In the genomic region with DNA sequence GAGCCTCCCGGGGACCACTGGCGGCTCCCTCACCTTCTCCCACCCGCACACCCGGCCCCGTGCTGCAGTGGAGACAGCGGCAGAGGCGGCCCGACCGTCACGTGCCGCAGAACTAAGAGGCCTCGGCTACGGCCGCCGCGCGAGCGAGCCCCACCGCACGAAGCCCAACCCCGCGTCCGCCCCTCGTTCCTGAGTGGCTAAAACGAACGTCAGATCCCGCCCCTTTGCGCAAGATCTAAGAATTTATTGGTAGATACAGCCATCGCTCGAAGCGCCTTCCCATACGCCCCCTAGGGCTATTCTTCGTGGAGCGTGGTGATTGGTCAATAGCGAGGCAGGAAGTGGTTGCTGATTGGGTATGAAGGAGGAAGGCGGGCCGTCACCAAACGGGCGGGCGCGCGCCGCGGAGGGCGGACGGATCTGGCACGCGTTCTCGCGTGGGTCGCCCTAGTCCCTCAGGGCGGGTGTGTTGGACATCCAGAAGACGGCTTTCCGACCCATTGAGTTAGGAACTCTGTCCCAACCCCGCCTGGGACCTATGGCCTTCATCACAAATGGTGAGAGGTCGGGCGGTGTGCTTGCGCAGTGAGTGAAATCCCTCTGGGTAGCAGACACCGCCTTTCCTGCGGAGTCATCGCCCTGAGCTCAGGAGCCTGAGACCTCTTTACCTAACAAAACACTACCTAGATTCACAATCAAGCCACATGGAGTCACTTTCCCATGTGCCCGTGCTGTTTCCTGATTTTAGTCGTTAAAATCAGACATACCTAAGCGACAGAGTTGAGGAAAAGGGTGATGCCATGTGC, we compare ENCODE assay signal across 7 mouse cellular contexts. TPM values are rescaled to one million over a fixed set of nuclear protein-coding genes. Genes with fewer than 3 reads are reported as not detected.
DNase-seq lines count a peak whose midpoint lies in the region; ATAC-seq lines count a peak whose summit lies in the region.

Canx (minus strand) TSS at position 178 of the 806 bp plus-strand sequence.

- peak within 1 kb of the TSS; percentile 91 for H3K4me3 ChIP-seq in embryonic facial prominence, embryonic 11.5 days (ENCODE audit: low read depth, low read length)
- H3K4me3 ChIP-seq in limb, embryonic 10.5 days = peak within 1 kb of the TSS; percentile 75
- H3K4me3 ChIP-seq in midbrain, embryonic 13.5 days (replicated peaks) = peak within 1 kb of the TSS; percentile 66

- peak within 1 kb of the TSS; percentile 96 for H3K9ac ChIP-seq in embryonic facial prominence, embryonic 11.5 days (replicated peaks; ENCODE audit: low read length)
- H3K9ac ChIP-seq in midbrain, embryonic 13.5 days (replicated peaks) = peak within 1 kb of the TSS; percentile 83

- peak; percentile 97 for ATAC-seq in embryonic facial prominence, embryonic 11.5 days (replicated peaks; ENCODE audit: insufficient number of reproducible peaks, low FRiP score, low TSS enrichment, low read depth)
- peak; percentile 95 for ATAC-seq in granulocyte monocyte progenitor cell, adult 5-6 weeks (replicated peaks; ENCODE audit: poor library complexity, severe bottlenecking)
- ATAC-seq in midbrain, embryonic 13.5 days = peak; percentile 99

- peak within 1 kb of the TSS; percentile 78 for H3K4me2 ChIP-seq in embryonic facial prominence, embryonic 11.5 days (ENCODE audit: low read depth, low read length)
- peak within 1 kb of the TSS; percentile 76 for H3K4me2 ChIP-seq in midbrain, embryonic 13.5 days (replicated peaks)

- no peaks in the 10 kb centered on the region for H3K4me1 ChIP-seq in embryonic facial prominence, embryonic 11.5 days (ENCODE audit: control insufficient read depth, insufficient read depth, low read length)
- H3K4me1 ChIP-seq in limb, embryonic 10.5 days = peaks cover 22% of the 10 kb centered on the region
- H3K4me1 ChIP-seq in midbrain, embryonic 13.5 days (replicated peaks) = peaks cover 38% of the 10 kb centered on the region

- no peaks in the 10 kb centered on the region for H3K9me3 ChIP-seq in embryonic facial prominence, embryonic 11.5 days (replicated peaks; ENCODE audit: control insufficient read depth, low read length)
- no peaks in the 10 kb centered on the region for H3K9me3 ChIP-seq in limb, embryonic 10.5 days (replicated peaks)
- H3K9me3 ChIP-seq in midbrain, embryonic 13.5 days = no peaks in the 10 kb centered on the region

- under 1% methylated on average over 64 of the region's 64 CpGs for WGBS in embryonic facial prominence, embryonic 11.5 days
- under 1% methylated on average over 64 of the region's 64 CpGs for WGBS in limb, embryonic 10.5 days
- WGBS in midbrain, embryonic 13.5 days = under 1% methylated on average over 64 of the region's 64 CpGs

- peak within 1 kb of the TSS; percentile 87 for H3K27ac ChIP-seq in embryonic facial prominence, embryonic 11.5 days (replicated peaks; ENCODE audit: low read depth, low read length)
- peak within 1 kb of the TSS; percentile 98 for H3K27ac ChIP-seq in limb, embryonic 10.5 days
- H3K27ac ChIP-seq in midbrain, embryonic 13.5 days = peak within 1 kb of the TSS; percentile 93

- H3K27me3 ChIP-seq in embryonic facial prominence, embryonic 11.5 days (ENCODE audit: control insufficient read depth, insufficient read depth, low read length) = no peaks in the 10 kb centered on the region
- no peaks in the 10 kb centered on the region for H3K27me3 ChIP-seq in limb, embryonic 10.5 days (ENCODE audit: low read depth, poor library complexity, severe bottlenecking)
- no peaks in the 10 kb centered on the region for H3K27me3 ChIP-seq in midbrain, embryonic 13.5 days

- peak; percentile 99 for DNase-seq in adrenal gland, postnatal 14 days
- peak; percentile 100 for DNase-seq in embryonic facial prominence, embryonic 11.5 days (ENCODE audit: low spot score)
- DNase-seq in kidney, adult 11 months = peak; percentile 99
- peak; percentile 99 for DNase-seq in limb, embryonic 10.5 days (ENCODE audit: low spot score)
- DNase-seq in spleen, adult 12 weeks (ENCODE audit: low spot score) = peak; percentile 96

- no peaks in the 10 kb centered on the region for H3K36me3 ChIP-seq in embryonic facial prominence, embryonic 11.5 days (replicated peaks; ENCODE audit: control insufficient read depth, insufficient read depth, low read depth, low read length)
- peaks cover 33% of the 10 kb centered on the region for H3K36me3 ChIP-seq in limb, embryonic 10.5 days
- H3K36me3 ChIP-seq in midbrain, embryonic 13.5 days = no peaks in the 10 kb centered on the region

RNA-seq across cellular contexts. Expression of gene Canx, which starts in this region (rescaled TPM):
- 347 and 361 TPM in 2 replicates for total RNA-seq in adrenal gland, postnatal 14 days (2021)
- polyA plus RNA-seq in embryonic facial prominence, embryonic 11.5 days (2014; fragmentation: Nextera tagmentation; extraction: Ambion mirVana) = 247 and 265 TPM in 2 replicates
- 406 and 409 TPM in 2 replicates for total RNA-seq in granulocyte monocyte progenitor cell, adult 5-6 weeks (2014; fragmentation: Nextera tagmentation)
- total RNA-seq in granulocyte monocyte progenitor cell, adult 5-6 weeks (2017) = 955 and 1,233 TPM in 2 replicates
- 311 and 334 TPM in 2 replicates for polyA plus RNA-seq in limb, embryonic 10.5 days (2016; fragmentation: Nextera tagmentation; extraction: Ambion mirVana)
- polyA plus RNA-seq in midbrain, embryonic 13.5 days (2015; fragmentation: Nextera tagmentation; extraction: Ambion mirVana) = 262 TPM in 2 replicates

Comparison
In these comparisons a context has a peak if more than half of its experiments do, and no peak if none do; other contexts are left out.
1. Peak in every context shown above with its lines: DNase-seq, ATAC-seq, H3K4me3 ChIP-seq and H3K27ac ChIP-seq.